Mouse (Mus musculus) MEL (cell line): ENCODE data around the gene Grin3b. TPM values are rescaled to one million over a fixed set of nuclear protein-coding genes. Genes with fewer than 3 reads are reported as not detected.

Experiments
- DNase-seq: peaks from one replicate; pipeline ENCODE4 v3.0.0; 2011; ENCODE audit warnings: low read depth, low spot score
- H3K27ac ChIP-seq: 2 replicates; pipeline ENCODE4 v1.5.1; 2012; ENCODE audit warnings: low read depth, mild to moderate bottlenecking, control low read depth, low read length, moderate library complexity; ENCODE audit not compliant: control insufficient read depth
- H3K27me3 ChIP-seq, 2 experiments: fragments of 150-350 bp in 1 of 2; sonication (generic) in 1 of 2; 2 replicates each; pipeline ENCODE4 v1.6.1; 2012; ENCODE audit warnings: low read length in 2 of 2, mild to moderate bottlenecking in 2 of 2, improper control_type of control experiment in 1 of 2, moderate library complexity in 1 of 2; ENCODE audit not compliant: insufficient read depth in 2 of 2, control insufficient read depth in 1 of 2
- H3K36me3 ChIP-seq, 2 experiments: 2 replicates each; pipeline ENCODE4 v1.6.1; 2012 to 2014; ENCODE audit warnings: low read length in 2 of 2, improper control_type of control experiment in 1 of 2, inconsistent platforms in 1 of 2, mild to moderate bottlenecking in 1 of 2; ENCODE audit not compliant: insufficient read depth in 2 of 2, control insufficient read depth in 1 of 2
- H3K4me1 ChIP-seq, 2 experiments: fragments of 150-350 bp in 1 of 2; sonication (generic) in 1 of 2; 2 replicates each; pipeline ENCODE4 v1.6.1; 2012; ENCODE audit warnings: low read length in 2 of 2, improper control_type of control experiment in 1 of 2, mild to moderate bottlenecking in 1 of 2; ENCODE audit not compliant: insufficient read depth in 2 of 2, control insufficient read depth in 1 of 2
- H3K4me3 ChIP-seq, 2 experiments: fragments of 150-350 bp in 1 of 2; sonication (generic) in 1 of 2; 2 replicates each; pipeline ENCODE4 v1.5.1; 2012; ENCODE audit warnings: low read depth in 2 of 2, low read length in 2 of 2, mild to moderate bottlenecking in 2 of 2, moderate library complexity in 2 of 2, control low read depth in 1 of 2, improper control_type of control experiment in 1 of 2; ENCODE audit not compliant: control insufficient read depth in 1 of 2, insufficient read depth in 1 of 2
- H3K79me2 ChIP-seq: 2 replicates; pipeline ENCODE4 v1.6.1; 2012; ENCODE audit warnings: mild to moderate bottlenecking, low read length, moderate library complexity; ENCODE audit not compliant: control insufficient read depth, poor library complexity, insufficient read depth
- H3K9ac ChIP-seq: 2 replicates; pipeline ENCODE4 v1.6.1; 2012; ENCODE audit warnings: low read depth, mild to moderate bottlenecking, control low read depth, low read length, moderate library complexity; ENCODE audit not compliant: control insufficient read depth, poor library complexity, severe bottlenecking
- H3K9me3 ChIP-seq: fragments of 150-350 bp; sonication (generic); replicated peaks from 2 replicates; pipeline ENCODE4 v1.6.1; 2012; ENCODE audit warnings: mild to moderate bottlenecking, low read length, improper control_type of control experiment, moderate library complexity; ENCODE audit not compliant: insufficient read depth
- CTCF ChIP-seq, 3 experiments: IDR thresholded peaks in 2 of 3; conservative IDR thresholded peaks in 1 of 3; 2 replicates each; pipeline ENCODE4 v1.5.1; 2011 to 2012; ENCODE audit warnings: low read length in 3 of 3, low read depth in 2 of 3, mild to moderate bottlenecking in 2 of 3, improper control_type of control experiment in 1 of 3, inconsistent platforms in 1 of 3, mixed read lengths in 1 of 3, moderate library complexity in 1 of 3; ENCODE audit not compliant: control insufficient read depth in 1 of 3, insufficient read depth in 1 of 3, poor library complexity in 1 of 3, severe bottlenecking in 1 of 3
- E2F4 ChIP-seq: IDR thresholded peaks from 2 replicates; pipeline ENCODE4 v1.6.1; 2011; ENCODE audit warnings: low read depth, low read length, improper control_type of control experiment, borderline replicate concordance
- ELF1 ChIP-seq: IDR thresholded peaks from 2 replicates; pipeline ENCODE4 v1.6.1; 2014; ENCODE audit warnings: low read depth, mild to moderate bottlenecking, inconsistent platforms, low read length, improper control_type of control experiment, moderate library complexity
- GABPA ChIP-seq: IDR thresholded peaks from 2 replicates; pipeline ENCODE4 v1.6.1; 2012; ENCODE audit warnings: low read depth, mild to moderate bottlenecking, inconsistent platforms, low read length, improper control_type of control experiment, moderate library complexity
- GATA1 ChIP-seq: IDR thresholded peaks from 2 replicates; pipeline ENCODE4 v1.6.1; 2011; ENCODE audit warnings: low read depth, low read length, improper control_type of control experiment
- HCFC1 ChIP-seq: IDR thresholded peaks from 2 replicates; pipeline ENCODE4 v1.6.1; 2012; ENCODE audit warnings: low read depth, mild to moderate bottlenecking, inconsistent platforms, low read length, improper control_type of control experiment, moderate library complexity
- MAZ ChIP-seq: IDR thresholded peaks from 2 replicates; pipeline ENCODE4 v1.6.1; 2012; ENCODE audit warnings: low read depth, mild to moderate bottlenecking, inconsistent platforms, low read length, improper control_type of control experiment
- MEF2A ChIP-seq: IDR thresholded peaks from 2 replicates; pipeline ENCODE4 v1.6.1; 2014; ENCODE audit warnings: low read depth, mild to moderate bottlenecking, inconsistent platforms, low read length, improper control_type of control experiment; ENCODE audit not compliant: poor library complexity, insufficient replicate concordance, severe bottlenecking; ENCODE audit errors: extremely low read depth
- MXI1 ChIP-seq: IDR thresholded peaks from 2 replicates; pipeline ENCODE4 v1.6.1; 2011; ENCODE audit warnings: mild to moderate bottlenecking, low read depth, low read length, improper control_type of control experiment
- NELFE ChIP-seq: IDR thresholded peaks from 2 replicates; pipeline ENCODE4 v1.6.1; 2011; ENCODE audit warnings: low read depth, low read length, improper control_type of control experiment
- RCOR1 ChIP-seq: IDR thresholded peaks from 2 replicates; pipeline ENCODE4 v1.6.1; 2012; ENCODE audit warnings: low read depth, mild to moderate bottlenecking, inconsistent platforms, low read length, improper control_type of control experiment
- TAL1 ChIP-seq: IDR thresholded peaks from 2 replicates; pipeline ENCODE4 v1.6.1; 2012; ENCODE audit warnings: mild to moderate bottlenecking, inconsistent platforms, low read length, moderate library complexity, mixed read lengths
- TBP ChIP-seq: IDR thresholded peaks from 2 replicates; pipeline ENCODE4 v1.8.0; 2011; ENCODE audit warnings: low read depth, low read length, improper control_type of control experiment
- USF2 ChIP-seq, 2 experiments: IDR thresholded peaks; 2 replicates each; pipeline ENCODE4 v1.6.1; 2011 to 2012; ENCODE audit warnings: improper control_type of control experiment in 2 of 2, low read length in 2 of 2, borderline replicate concordance in 1 of 2, inconsistent platforms in 1 of 2, low read depth in 1 of 2, mild to moderate bottlenecking in 1 of 2; ENCODE audit not compliant: insufficient read depth in 1 of 2
- ZC3H11A ChIP-seq: IDR thresholded peaks from 2 replicates; pipeline ENCODE4 v1.6.1; 2012; ENCODE audit warnings: low read depth, mild to moderate bottlenecking, inconsistent platforms, low read length, improper control_type of control experiment
- ZMIZ1 ChIP-seq: IDR thresholded peaks from 2 replicates; pipeline ENCODE4 v1.6.1; 2012; ENCODE audit warnings: low read depth, mild to moderate bottlenecking, inconsistent platforms, low read length, improper control_type of control experiment, moderate library complexity
- polyA plus RNA-seq, 2 experiments: library from polyadenylated mRNA; stranded (reverse) in 1 of 2; unstranded in 1 of 2; fragments of >175 nt in 1 of 2; fragments of >200 nt in 1 of 2; gene quantifications; 2 replicates each; pipeline versions ENCODE4 v1.2.1 to v1.2.4; 2012; ENCODE audit warnings: low replicate concordance in 2 of 2, low read depth in 1 of 2; ENCODE audit not compliant: insufficient read length in 2 of 2, insufficient read depth in 1 of 2, missing spikeins in 1 of 2
- total RNA-seq: library from RNA; depleted of rRNA; stranded (reverse); fragments of 300-350 nt; gene quantifications from 2 replicates; pipeline ENCODE4 v1.2.3, GENCODE M21; 2012

Gene Grin3b
- total and polyA plus RNA-seq, 3 experiments = 0.42 to 1.1 TPM; not detected in 1

- Histone ChIP-seq H3K27ac (no peak overlapping the region), H3K27me3 (no peaks in the 10 kb centered on the region), H3K4me3 (no peak overlapping the region), H3K9me3 (no peaks in the 10 kb centered on the region), H3K9ac (no peak overlapping the region), H3K4me1 (no peaks in the 10 kb centered on the region), H3K36me3 (no peaks in the 10 kb centered on the region; a peak in 1 of 4 replicates), H3K79me2 (peaks cover 13% of the 10 kb centered on the region; the same call in 1 of the 2 replicates)
- DNase-seq = no peak
- TF ChIP-seq ELF1 = no peak
- TF ChIP-seq GABPA = no peak
- TF ChIP-seq ZMIZ1 = no peak
- no peak for TF ChIP-seq MEF2A
Observed at GRCm38 (mm10) chr10:79976722-79977107, 6.2 kb downstream of the Grin3b start.

DNA sequence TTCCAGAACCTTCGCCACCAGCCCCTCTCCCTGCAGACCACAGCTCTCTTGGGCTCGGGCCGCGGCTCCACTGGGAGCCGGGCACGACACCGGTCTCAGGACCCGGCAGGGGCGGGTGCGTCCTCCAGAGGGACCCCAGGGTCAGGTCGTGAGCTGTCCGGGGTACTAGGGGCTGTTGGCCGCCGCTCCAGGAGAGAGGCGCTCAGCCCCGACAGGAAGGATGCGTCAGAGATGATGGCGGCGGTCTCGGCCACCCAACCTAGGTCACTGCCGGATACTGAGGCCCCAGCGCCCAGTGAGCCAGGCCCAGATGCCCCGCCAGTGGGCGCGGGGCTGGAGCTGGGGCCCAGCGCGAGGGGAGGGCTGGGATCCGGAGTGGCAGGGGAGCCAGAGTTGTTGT, 6.8 kb downstream of the Grin3b start:
- no peaks in the 10 kb centered on the region; a peak in 1 of 4 replicates for H3K36me3 ChIP-seq
- DNase-seq = no peak
- H3K4me1 ChIP-seq = no peaks in the 10 kb centered on the region
- no peaks in the 10 kb centered on the region for H3K9me3 ChIP-seq
- H3K4me3 ChIP-seq = no peak overlapping the region
- no peaks in the 10 kb centered on the region for H3K27me3 ChIP-seq
- H3K27ac ChIP-seq = no peak overlapping the region
- no peak for TF ChIP-seq E2F4
- TF ChIP-seq USF2 (IDR thresholded peaks at IDR 0.05; ENCODE audit: borderline replicate concordance in 1 of 2, insufficient read depth in 1 of 2, low read depth in 1 of 2, low read length in 2 of 2) = no peak
- no peak for TF ChIP-seq GATA1
- no peak for TF ChIP-seq TBP
- no peak for TF ChIP-seq ZC3H11A
- no peak for TF ChIP-seq MAZ
- no peak for TF ChIP-seq NELFE
- TF ChIP-seq GABPA = no peak
- no peak for TF ChIP-seq RCOR1
- no peak for TF ChIP-seq TAL1
- TF ChIP-seq CTCF (IDR thresholded peaks at IDR 0.05 in 2 of 3, conservative IDR thresholded peaks at IDR 0.05 in 1 of 3; ENCODE audit: control insufficient read depth in 1 of 3, insufficient read depth in 1 of 3, low read depth in 2 of 3, low read length in 3 of 3, poor library complexity in 1 of 3, severe bottlenecking in 1 of 3) = no peak
- TF ChIP-seq MXI1 = no peak
- no peak for TF ChIP-seq HCFC1
- peaks cover 14% of the 10 kb centered on the region; the same call in 1 of the 2 replicates for H3K79me2 ChIP-seq
- H3K9ac ChIP-seq = no peak overlapping the region
